Mouse (Mus musculus) MEL (cell line): ENCODE data around the gene Gbp2b.

Source experiments
- CTCF ChIP-seq, 3 experiments: IDR thresholded peaks in 2 of 3; conservative IDR thresholded peaks in 1 of 3; 2 replicates each; pipeline ENCODE4 v1.5.1; 2011 to 2012; ENCODE audit warnings: low read length in 3 of 3, low read depth in 2 of 3, mild to moderate bottlenecking in 2 of 3, improper control_type of control experiment in 1 of 3, inconsistent platforms in 1 of 3, mixed read lengths in 1 of 3, moderate library complexity in 1 of 3; ENCODE audit not compliant: control insufficient read depth in 1 of 3, insufficient read depth in 1 of 3, poor library complexity in 1 of 3, severe bottlenecking in 1 of 3
- EP300 ChIP-seq, 2 experiments: IDR thresholded peaks; 2 replicates each; pipeline ENCODE4 v1.6.1; 2011; ENCODE audit warnings: improper control_type of control experiment in 2 of 2, low read length in 2 of 2, low read depth in 1 of 2, mild to moderate bottlenecking in 1 of 2
- MAX ChIP-seq: IDR thresholded peaks from 2 replicates; pipeline ENCODE4 v1.6.1; 2011; ENCODE audit warnings: low read length, improper control_type of control experiment
- NRF1 ChIP-seq: IDR thresholded peaks from 2 replicates; pipeline ENCODE4 v1.6.1; 2014; ENCODE audit warnings: low read depth, mild to moderate bottlenecking, inconsistent platforms, low read length, improper control_type of control experiment, moderate library complexity; ENCODE audit not compliant: poor library complexity, insufficient read depth, severe bottlenecking
- POLR2A ChIP-seq, 2 experiments: IDR thresholded peaks; 2 replicates each; pipeline ENCODE4 v1.6.1; 2011 to 2012; ENCODE audit warnings: low read length in 2 of 2, mild to moderate bottlenecking in 2 of 2, control low read depth in 1 of 2, improper control_type of control experiment in 1 of 2, low read depth in 1 of 2, moderate library complexity in 1 of 2; ENCODE audit not compliant: control insufficient read depth in 1 of 2, insufficient read depth in 1 of 2, poor library complexity in 1 of 2
- SMC3 ChIP-seq: IDR thresholded peaks from 2 replicates; pipeline ENCODE4 v1.6.1; 2011; ENCODE audit warnings: low read depth, low read length, improper control_type of control experiment

- TF ChIP-seq SMC3 (no peak), CTCF (IDR thresholded peaks at IDR 0.05 in 2 of 3, conservative IDR thresholded peaks at IDR 0.05 in 1 of 3; ENCODE audit: control insufficient read depth in 1 of 3, insufficient read depth in 1 of 3, low read depth in 2 of 3, low read length in 3 of 3, poor library complexity in 1 of 3, severe bottlenecking in 1 of 3) (no peak), POLR2A (IDR thresholded peaks at IDR 0.05; ENCODE audit: control insufficient read depth in 1 of 2, insufficient read depth in 1 of 2, low read depth in 1 of 2, low read length in 2 of 2, poor library complexity in 1 of 2) (no peak), NRF1 (no peak), MAX (no peak), EP300 (IDR thresholded peaks at IDR 0.05; ENCODE audit: low read depth in 1 of 2, low read length in 2 of 2) (no peak)
These were observed 11.6 kb upstream of the Gbp2b start for GRCm38 (mm10) chr3:142583067-142583466.
